Mouse (Mus musculus) heart, postnatal 25 days (tissue): ENCODE measurements around the gene Nsmce1. TPM values are rescaled to one million over a fixed set of nuclear protein-coding genes. Genes with fewer than 3 reads are reported as not detected.
"Not testable (repeated sequence)": the region's sequence is repeated elsewhere in the genome, so short reads cannot be mapped to it uniquely, and the experiment has no call there.

ENCODE experiments used
- DNase-seq: peaks from one replicate; pipeline ENCODE4 v3.0.0; 2022; ENCODE audit warnings: low spot score
- intact Hi-C: fragments of 180-260 bp; cut with DNase I; formaldehyde crosslinking; loops from one replicate; pipeline ENCODE4 v1.15.1; 2025
- total RNA-seq, 2 experiments: library from RNA; stranded (reverse); gene quantifications; 2 replicates each; pipeline ENCODE4 v1.2.3; 2021

The Nsmce1 gene
- total RNA-seq, 2 experiments from 2014 or later: 26.7 to 30.5 TPM

DNA sequence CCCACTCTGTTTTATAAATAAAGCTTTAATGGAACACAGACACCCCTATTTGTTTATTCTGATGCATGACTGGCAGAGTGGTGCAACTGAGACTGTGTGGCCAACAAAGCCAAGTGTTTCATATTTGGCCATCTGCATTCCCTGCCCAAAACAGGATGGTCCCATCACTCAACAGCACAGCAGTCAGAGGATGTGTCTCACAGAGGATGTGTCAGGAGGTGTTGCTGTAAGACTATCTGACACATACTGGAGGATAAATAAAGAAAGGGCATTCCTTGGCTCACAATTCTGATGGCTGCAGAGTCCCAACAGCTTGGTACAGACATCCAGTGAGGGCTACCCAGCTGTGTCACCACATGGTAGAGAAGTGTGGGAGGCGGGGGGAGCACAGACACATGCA is 40.7 kb downstream of the Nsmce1 start:
- no peak for DNase-seq
- intact Hi-C loops: no loop called here

DNA sequence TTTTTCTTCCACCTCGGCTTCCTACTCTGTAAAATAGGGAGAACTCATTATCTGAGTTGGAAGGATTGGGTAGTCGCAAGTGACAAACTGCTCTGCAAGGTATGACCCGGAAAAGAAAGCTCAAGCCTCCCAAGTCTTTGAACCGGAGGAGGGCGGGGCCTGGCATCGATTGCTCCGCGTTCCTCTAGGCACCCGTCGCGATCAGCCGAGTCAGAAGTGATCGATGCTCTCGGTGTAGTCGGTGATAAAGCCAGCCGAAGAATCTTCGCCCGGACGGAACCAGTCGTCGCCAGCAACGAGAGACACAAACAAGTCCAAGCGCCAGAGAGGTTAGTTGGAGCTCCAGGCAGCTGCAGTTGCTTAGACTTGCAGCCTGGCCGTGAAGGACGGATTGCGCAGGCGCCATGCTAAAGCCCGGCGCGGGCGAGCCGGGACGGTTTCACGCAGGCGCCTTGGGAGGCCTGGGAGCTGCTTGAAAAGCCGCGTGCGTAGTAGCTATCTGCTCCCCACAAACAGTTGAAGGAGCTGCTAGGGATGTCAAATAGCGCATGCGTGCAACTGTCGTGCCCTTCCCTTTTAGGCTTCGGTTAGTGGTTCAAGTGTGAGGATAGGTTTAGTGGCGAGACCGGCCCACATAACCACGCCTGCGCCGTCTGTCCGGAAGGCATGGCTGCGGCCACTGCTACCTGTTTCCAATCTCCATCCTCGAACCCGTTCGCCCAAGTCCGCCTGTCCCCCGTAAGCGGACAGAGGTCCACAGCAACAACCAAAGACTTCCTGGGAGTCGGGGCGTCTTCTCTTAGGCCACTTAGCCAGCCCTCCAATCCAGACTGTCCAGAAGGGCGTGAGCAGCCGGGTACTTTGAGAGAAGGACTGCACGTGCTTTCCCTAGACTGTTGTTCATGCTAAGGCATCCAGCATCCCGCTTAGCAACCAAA is 46.7 kb downstream of the Nsmce1 start, which contains the start of gene Kdm8:
Gene Kdm8 (plus strand): TSS at position 213 of the 938 bp plus-strand sequence.
- peak; percentile 85 for DNase-seq
- intact Hi-C loops: loop anchor here (10.0 kb wide), 1 partner anchor 260 kb away; the partner anchor contains the start of genes D430042O09Rik and Gtf3c1

DNA sequence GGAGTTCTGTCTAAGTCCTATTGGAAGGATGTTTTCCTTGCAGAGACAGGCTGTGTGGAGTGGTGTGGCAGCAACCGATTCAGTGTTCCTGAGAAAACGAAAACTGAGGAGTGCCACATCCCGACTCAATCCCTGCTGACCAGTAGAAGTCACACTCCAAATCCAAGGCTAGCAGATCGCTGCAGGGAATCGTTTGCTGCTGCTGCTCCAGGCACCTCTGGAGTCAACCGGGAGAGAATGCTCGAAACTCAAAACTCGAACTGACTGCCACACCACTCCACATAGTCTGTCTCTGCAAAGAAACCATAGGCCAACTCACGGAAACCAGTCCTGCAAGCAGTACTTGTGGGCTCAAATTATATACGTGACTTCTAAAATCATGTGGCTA is 47.3 kb downstream of the Nsmce1 start:
- no peak for DNase-seq
- intact Hi-C loops: loop anchor here (10.0 kb wide), 1 partner anchor 261 kb away; the partner anchor contains the start of genes D430042O09Rik and Gtf3c1

- intact Hi-C loops: loop anchor here (10.0 kb wide), 1 partner anchor 262 kb away; the partner anchor contains the start of genes D430042O09Rik and Gtf3c1
- DNase-seq: no peak
These were observed 49.1 kb downstream of the Nsmce1 start for GRCm38 (mm10) chr7:125442323-125442722.

GRCm38 (mm10) chr7:125434666-125435290 is 56.6 kb downstream of the Nsmce1 start:
- intact Hi-C loops: no loop called here
- DNase-seq: no peak

GRCm38 (mm10) chr7:125433874-125434273 is 57.5 kb downstream of the Nsmce1 start:
- intact Hi-C loops: no loop called here
- no peak for DNase-seq

GRCm38 (mm10) chr7:125430170-125430842 is 61.1 kb downstream of the Nsmce1 start:
- no peak for DNase-seq
- intact Hi-C loops: no loop called here

DNA sequence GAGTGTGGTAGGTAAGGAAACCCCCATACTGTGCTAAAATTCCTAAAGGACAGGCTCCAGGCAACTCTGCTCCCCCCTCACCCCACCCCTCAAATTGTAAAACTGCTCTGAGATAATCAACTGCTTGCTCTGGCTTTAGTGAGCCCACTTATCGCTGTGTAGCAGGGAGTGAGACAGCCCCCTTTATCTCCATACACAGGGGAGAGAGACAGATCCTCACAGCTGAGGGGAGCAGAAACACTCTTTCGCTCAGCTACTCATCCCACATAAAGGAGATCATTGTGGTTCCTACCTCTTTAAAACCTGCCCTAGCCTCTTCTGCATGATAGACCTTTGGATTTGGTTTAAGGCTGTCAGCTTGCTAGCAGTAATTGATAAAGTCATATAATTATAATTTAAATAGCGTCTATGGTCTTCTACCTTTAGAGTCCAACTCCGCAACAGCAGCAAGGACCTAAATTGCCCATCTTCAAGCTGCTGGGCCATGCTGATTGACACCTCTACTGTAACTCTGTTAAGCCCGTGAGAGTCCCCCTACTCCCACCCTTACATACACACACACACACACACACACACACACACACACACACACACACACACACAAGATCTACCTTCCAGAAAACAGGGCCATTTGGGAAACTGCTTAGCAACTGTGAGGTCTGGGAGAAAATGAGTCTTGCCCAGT is 62.4 kb downstream of the Nsmce1 start:
- DNase-seq, intact Hi-C loops: not testable (repeated sequence)

- no peak for DNase-seq
- intact Hi-C loops: no loop called here
These were observed 63.0 kb downstream of the Nsmce1 start for GRCm38 (mm10) chr7:125428381-125428780.

DNA sequence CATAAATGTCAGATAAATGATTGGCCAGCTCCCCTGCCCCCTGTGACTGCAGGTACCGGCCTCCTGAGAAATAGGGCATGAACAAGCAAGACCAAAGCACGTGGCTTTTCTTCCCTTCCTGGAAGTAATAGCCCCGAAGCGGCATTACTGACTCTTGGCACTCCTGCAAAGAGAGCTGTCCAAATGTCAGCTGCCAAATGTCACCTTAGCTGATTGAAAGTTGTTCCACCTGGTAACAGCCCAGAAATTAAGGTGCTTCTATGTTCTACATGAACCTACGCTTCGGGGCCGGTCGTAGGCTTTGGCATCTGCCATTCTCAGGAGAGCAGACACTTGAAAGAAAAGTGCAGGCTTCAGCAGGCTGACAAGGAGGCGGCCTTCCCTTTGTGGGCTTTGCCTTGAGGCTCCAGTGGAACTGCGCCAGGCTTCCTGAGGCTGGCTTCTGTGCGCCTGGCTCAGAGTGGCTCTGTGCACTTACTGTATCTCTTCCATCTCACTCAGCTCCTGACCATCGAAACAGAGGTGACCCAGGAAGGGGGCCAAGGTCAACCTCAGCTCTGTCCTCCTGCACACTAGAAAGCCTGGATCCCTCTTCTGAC is 63.8 kb downstream of the Nsmce1 start:
- intact Hi-C loops: no loop called here
- DNase-seq: no peak

- no peak for DNase-seq
- intact Hi-C loops: no loop called here
These were observed 68.3 kb downstream of the Nsmce1 start for GRCm38 (mm10) chr7:125423056-125423455.

GRCm38 (mm10) chr7:125421911-125422310 is 69.5 kb downstream of the Nsmce1 start:
- intact Hi-C loops: loop anchor here (2.0 kb wide), 1 partner anchor 217 kb away; no protein-coding TSS in a partner anchor
- no peak for DNase-seq

DNA sequence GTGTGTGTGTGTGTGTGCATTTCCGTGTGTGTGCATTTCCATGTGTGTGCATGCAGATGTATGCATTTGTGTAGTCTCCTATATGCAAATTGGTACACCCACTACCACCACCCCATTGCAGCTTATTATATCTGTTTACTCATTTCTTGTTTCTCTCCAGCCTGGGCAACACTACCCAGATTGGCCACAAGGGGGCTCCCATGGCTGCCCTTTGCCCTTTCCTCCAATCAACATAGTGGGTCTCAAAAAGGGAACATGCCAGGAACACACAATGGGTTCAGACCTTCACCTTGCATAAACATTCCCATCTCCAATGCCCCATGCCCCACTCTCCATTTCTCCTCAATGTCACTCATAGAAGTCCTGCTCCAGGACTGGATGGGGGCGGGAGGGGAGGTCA is 71.2 kb downstream of the Nsmce1 start:
- DNase-seq: no peak
- intact Hi-C loops: loop anchor here (2.0 kb wide), 1 partner anchor 219 kb away; no protein-coding TSS in a partner anchor

DNA sequence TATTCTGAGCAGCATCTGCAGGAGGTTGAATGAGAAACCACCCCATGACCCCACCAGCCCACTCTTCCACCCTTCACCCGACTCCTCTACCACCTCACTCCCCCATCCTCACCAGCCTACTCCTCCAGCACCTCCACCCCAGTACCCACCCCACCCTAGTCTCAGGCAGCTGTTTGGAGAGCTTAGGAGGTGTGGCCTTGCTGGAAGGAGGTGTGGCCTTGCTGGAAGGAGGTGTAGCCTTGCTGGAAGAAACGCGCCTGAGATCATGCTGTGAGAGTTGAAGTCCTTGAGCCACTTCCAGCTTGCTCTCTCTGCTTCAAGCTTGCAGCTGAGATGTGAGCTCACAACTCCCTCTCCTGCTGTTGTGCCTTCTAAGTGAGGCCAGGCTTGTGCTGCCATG is 73.0 kb downstream of the Nsmce1 start:
- no peak for DNase-seq
- intact Hi-C loops: loop anchor here (2.0 kb wide), 1 partner anchor 162 kb away; no protein-coding TSS in a partner anchor

Other genes with a start within 250 kb of the Nsmce1 start
- gene Kdm8, start 46.9 kb downstream of the Nsmce1 start, total RNA-seq: 1 to 10 TPM; 2.9 to 3.2 TPM
- 10 to 100 TPM; 13.3 to 18.6 TPM for gene Il4ra, start 60.5 kb upstream of the Nsmce1 start, total RNA-seq
- gene Il21r, start 111.8 kb upstream of the Nsmce1 start, total RNA-seq: under 1 TPM; 0.29 to 0.67 TPM
- gene Gtf3c1, start 216.2 kb upstream of the Nsmce1 start, total RNA-seq: 10 to 100 TPM; 60.1 to 65.7 TPM
- gene D430042O09Rik, start 216.3 kb upstream of the Nsmce1 start, total RNA-seq: 10 to 100 TPM; 11.2 to 13.5 TPM